Mouse (Mus musculus) embryonic facial prominence, embryonic 14.5 days (tissue): ENCODE data around the gene Dnttip2. TPM values are rescaled to one million over a fixed set of nuclear protein-coding genes. Genes with fewer than 3 reads are reported as not detected.
"Not testable (repeated sequence)": the region's sequence is repeated elsewhere in the genome, so short reads cannot be mapped to it uniquely, and the experiment has no call there.

Experiments used
- ATAC-seq: fragments of 200-750 bp; cut with Nextera tagmentation; 2 replicates; pipeline ENCODE4 v1.8.0; 2017; ENCODE audit warnings: low read depth, moderate number of reproducible peaks, moderate TSS enrichment
- DNase-seq: peaks from one replicate; pipeline ENCODE4 v3.0.0-alpha.2; 2015; ENCODE audit warnings: low spot score
- H3K27ac ChIP-seq: fragments of 300-500 bp; sonication (generic); replicated peaks from 2 replicates; pipeline ENCODE4 v1.5.1; 2014; ENCODE audit warnings: low read depth, mild to moderate bottlenecking, low read length, moderate library complexity
- H3K27me3 ChIP-seq: fragments of 300-500 bp; sonication (generic); replicated peaks from 2 replicates; pipeline ENCODE4 v1.6.1; 2014; ENCODE audit warnings: low read length; ENCODE audit not compliant: control insufficient read depth, insufficient read depth
- H3K36me3 ChIP-seq: fragments of 300-500 bp; sonication (generic); 2 replicates; pipeline ENCODE4 v1.6.1; 2014; ENCODE audit warnings: low read length, mixed read lengths; ENCODE audit not compliant: control insufficient read depth, insufficient read depth
- H3K4me1 ChIP-seq: fragments of 300-500 bp; sonication (generic); 2 replicates; pipeline ENCODE4 v1.6.1; 2014; ENCODE audit warnings: antibody characterized with exemption, low read length; ENCODE audit not compliant: control insufficient read depth, insufficient read depth
- H3K4me2 ChIP-seq: fragments of 300-500 bp; sonication (generic); 2 replicates; pipeline ENCODE4 v1.6.1; 2014; ENCODE audit warnings: low read depth, mild to moderate bottlenecking, low read length, moderate library complexity, mixed read lengths
- H3K4me3 ChIP-seq: fragments of 300-500 bp; sonication (generic); 2 replicates; pipeline ENCODE4 v1.5.1; 2014; ENCODE audit warnings: low read depth, mild to moderate bottlenecking, low read length
- H3K9ac ChIP-seq: fragments of 300-500 bp; sonication (generic); 2 replicates; pipeline ENCODE4 v1.6.1; 2014; ENCODE audit warnings: low read depth, mild to moderate bottlenecking, low read length, moderate library complexity, mixed read lengths
- H3K9me3 ChIP-seq: fragments of 300-500 bp; sonication (generic); 2 replicates; pipeline ENCODE4 v1.6.1; 2016; ENCODE audit warnings: low read length; ENCODE audit not compliant: control insufficient read depth
- WGBS: fragments of 180-500 bp; shearing (Covaris S2); extraction: QIAGEN DNeasy Blood & Tissue Kit; methylation state at CpG from one replicate; pipeline ENCODE4 v1.1.7; 2014; 5-methylcytosine and 5-hydroxymethylcytosine counted together
- polyA plus RNA-seq: library from polyadenylated mRNA; unstranded; fragments of >200 nt; fragmentation: Nextera tagmentation; extraction: Ambion mirVana; gene quantifications from 2 replicates; pipeline ENCODE4 v1.2.1, GENCODE M21; 2014

The Dnttip2 gene
- polyA plus RNA-seq, result 61.8 and 68.3 TPM in 2 replicates

- DNase-seq, result peak; percentile 98
- no peaks in the 10 kb centered on the region for H3K27me3 ChIP-seq
- peak within 1 kb of the TSS; percentile 99 for H3K4me3 ChIP-seq
- H3K27ac ChIP-seq, result peak within 1 kb of the TSS; percentile 84
- peak within 1 kb of the TSS; percentile 92 for H3K9ac ChIP-seq
- H3K4me2 ChIP-seq, result peak within 1 kb of the TSS; percentile 86
- peak; percentile 98 for ATAC-seq
- peaks cover 27% of the 10 kb centered on the region for H3K4me1 ChIP-seq
- WGBS, result under 1% methylated on average over 45 of the region's 57 CpGs
- peaks cover 44% of the 10 kb centered on the region for H3K36me3 ChIP-seq
- H3K9me3 ChIP-seq, result no peaks in the 10 kb centered on the region
These were observed at the start of gene Dnttip2 for GRCm38 (mm10) chr3:122274241-122275024. Gene Dnttip2, plus strand, starts transcription at chr3:122274388.

GRCm38 (mm10) chr3:122226972-122227371, 47.2 kb upstream of the Dnttip2 start:
- 53% methylated on average over 6 of the region's 6 CpGs for WGBS
- not testable (repeated sequence) for H3K36me3 ChIP-seq, ATAC-seq, H3K27ac ChIP-seq, H3K9ac ChIP-seq, H3K9me3 ChIP-seq, H3K4me3 ChIP-seq, DNase-seq, H3K4me2 ChIP-seq, H3K4me1 ChIP-seq, H3K27me3 ChIP-seq

- ATAC-seq, result no peak
- no peak overlapping the region for H3K27ac ChIP-seq
- WGBS, result 50% methylated on average over 1 of the region's 1 CpGs
- no peak for DNase-seq
- H3K4me3 ChIP-seq, result no peak overlapping the region
- no peaks in the 10 kb centered on the region for H3K4me1 ChIP-seq
- no peak overlapping the region for H3K4me2 ChIP-seq
- H3K9ac ChIP-seq, result no peak overlapping the region
- H3K9me3 ChIP-seq, result no peaks in the 10 kb centered on the region
- no peaks in the 10 kb centered on the region for H3K36me3 ChIP-seq
- H3K27me3 ChIP-seq, result no peaks in the 10 kb centered on the region
These were observed 38.4 kb upstream of the Dnttip2 start for GRCm38 (mm10) chr3:122235772-122236171.

- no peak overlapping the region for H3K4me2 ChIP-seq
These were observed 31.3 kb upstream of the Dnttip2 start for GRCm38 (mm10) chr3:122242876-122243275.

GRCm38 (mm10) chr3:122243416-122244167, 30.6 kb upstream of the Dnttip2 start:
- no peak overlapping the region for H3K9ac ChIP-seq
- no peaks in the 10 kb centered on the region for H3K9me3 ChIP-seq
- H3K27ac ChIP-seq, result no peak overlapping the region; the same call in 1 of the 2 replicates
- WGBS, result 49% methylated on average over 14 of the region's 14 CpGs
- no peaks in the 10 kb centered on the region for H3K36me3 ChIP-seq
- peaks cover 10% of the 10 kb centered on the region for H3K4me1 ChIP-seq
- no peaks in the 10 kb centered on the region for H3K27me3 ChIP-seq
- peak; percentile 41 for DNase-seq
- no peak overlapping the region for H3K4me2 ChIP-seq
- H3K4me3 ChIP-seq, result no peak overlapping the region
- no peak for ATAC-seq

More at GRCm38 (mm10) chr3:122242876-122243275, 31.3 kb upstream of the Dnttip2 start:
- Histone ChIP-seq H3K9me3 (no peaks in the 10 kb centered on the region), H3K36me3 (no peaks in the 10 kb centered on the region), H3K9ac (no peak overlapping the region), H3K4me1 (peaks cover 10% of the 10 kb centered on the region), H3K4me3 (no peak overlapping the region), H3K27ac (no peak overlapping the region; the same call in 1 of the 2 replicates), H3K27me3 (no peaks in the 10 kb centered on the region)
- WGBS, result 52% methylated on average over 6 of the region's 6 CpGs
- ATAC-seq, result no peak
- no peak for DNase-seq

- H3K4me1 ChIP-seq, result peaks cover 10% of the 10 kb centered on the region
- WGBS, result 46% methylated on average over 6 of the region's 6 CpGs
- DNase-seq, result no peak
- H3K4me2 ChIP-seq, result peak overlapping the region; percentile 81
- H3K4me3 ChIP-seq, result peak overlapping the region; percentile 76
- peak overlapping the region; percentile 77; the same call in 1 of the 2 replicates for H3K27ac ChIP-seq
- H3K27me3 ChIP-seq, result no peaks in the 10 kb centered on the region
- H3K9ac ChIP-seq, result peak overlapping the region; percentile 17
- no peaks in the 10 kb centered on the region for H3K9me3 ChIP-seq
- no peaks in the 10 kb centered on the region for H3K36me3 ChIP-seq
- no peak for ATAC-seq
These were observed 29.4 kb upstream of the Dnttip2 start for GRCm38 (mm10) chr3:122244759-122245158.

- no peaks in the 10 kb centered on the region for H3K36me3 ChIP-seq
- no peaks in the 10 kb centered on the region for H3K27me3 ChIP-seq
- peak within 1 kb of the TSS; percentile 80 for H3K9ac ChIP-seq
- H3K4me2 ChIP-seq, result peak within 1 kb of the TSS; percentile 81
- H3K4me3 ChIP-seq, result peak within 1 kb of the TSS; percentile 76
- 0% methylated on average over 16 of the region's 90 CpGs for WGBS
- peak; percentile 97 for DNase-seq
- H3K4me1 ChIP-seq, result peaks cover 10% of the 10 kb centered on the region
- no peaks in the 10 kb centered on the region for H3K9me3 ChIP-seq
- peak within 1 kb of the TSS; percentile 77 for H3K27ac ChIP-seq
- peak; percentile 98 for ATAC-seq
These were observed 28.8 kb upstream of the Dnttip2 start, which contains the start of gene Gclm for GRCm38 (mm10) chr3:122245215-122245877. Gene Gclm, plus strand, starts transcription at chr3:122245557.

- no peaks in the 10 kb centered on the region for H3K9me3 ChIP-seq
- H3K27me3 ChIP-seq, result no peaks in the 10 kb centered on the region
- peak overlapping the region; percentile 80 for H3K9ac ChIP-seq
- DNase-seq, result peak; percentile 54
- no peaks in the 10 kb centered on the region for H3K36me3 ChIP-seq
- peak overlapping the region; percentile 77 for H3K27ac ChIP-seq
- 0% methylated on average over 16 of the region's 50 CpGs for WGBS
- ATAC-seq, result peak; percentile 35
- H3K4me1 ChIP-seq, result peaks cover 10% of the 10 kb centered on the region
- peak overlapping the region; percentile 76 for H3K4me3 ChIP-seq
- peak overlapping the region; percentile 81 for H3K4me2 ChIP-seq
These were observed 28.3 kb upstream of the Dnttip2 start for GRCm38 (mm10) chr3:122245878-122246332.
